Mouse (Mus musculus) MEL (cell line): Measurements from ENCODE around the gene Kcnn1.

Experiments used
- CTCF ChIP-seq, 3 experiments: IDR thresholded peaks in 2 of 3; conservative IDR thresholded peaks in 1 of 3; 2 replicates each; pipeline ENCODE4 v1.5.1; 2011 to 2012; ENCODE audit warnings: low read length in 3 of 3, low read depth in 2 of 3, mild to moderate bottlenecking in 2 of 3, improper control_type of control experiment in 1 of 3, inconsistent platforms in 1 of 3, mixed read lengths in 1 of 3, moderate library complexity in 1 of 3; ENCODE audit not compliant: control insufficient read depth in 1 of 3, insufficient read depth in 1 of 3, poor library complexity in 1 of 3, severe bottlenecking in 1 of 3
- EP300 ChIP-seq, 2 experiments: IDR thresholded peaks; 2 replicates each; pipeline ENCODE4 v1.6.1; 2011; ENCODE audit warnings: improper control_type of control experiment in 2 of 2, low read length in 2 of 2, low read depth in 1 of 2, mild to moderate bottlenecking in 1 of 2

DNA sequence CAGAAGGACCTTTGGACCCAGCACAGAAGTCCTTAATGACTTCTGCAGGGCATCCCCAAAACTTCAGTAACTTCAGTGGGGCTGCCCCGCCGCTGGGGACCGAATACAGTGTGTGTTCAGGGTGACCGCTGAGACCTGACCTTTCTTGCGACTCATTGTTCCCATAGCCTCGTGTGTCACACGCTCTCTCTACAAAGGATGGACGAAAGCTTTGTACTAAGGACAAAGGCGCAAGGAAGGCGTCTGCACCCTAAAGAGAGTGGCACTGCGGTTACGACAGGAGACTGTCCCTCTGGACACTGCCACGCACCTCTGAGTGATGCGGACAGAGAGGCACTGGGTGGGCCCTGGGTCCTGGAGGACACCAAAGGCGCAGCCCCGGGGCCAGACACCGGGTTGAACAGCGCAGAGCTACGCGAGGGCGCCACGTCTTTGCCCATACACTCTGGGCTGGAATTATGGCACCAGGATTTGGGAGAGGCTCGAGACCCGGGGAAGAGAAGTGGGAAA is 1.7 kb upstream of the Kcnn1 start:
- no peak for TF ChIP-seq EP300 (IDR thresholded peaks at IDR 0.05; ENCODE audit: low read depth in 1 of 2, low read length in 2 of 2)
- no peak for TF ChIP-seq CTCF (IDR thresholded peaks at IDR 0.05 in 2 of 3, conservative IDR thresholded peaks at IDR 0.05 in 1 of 3; ENCODE audit: control insufficient read depth in 1 of 3, insufficient read depth in 1 of 3, low read depth in 2 of 3, low read length in 3 of 3, poor library complexity in 1 of 3, severe bottlenecking in 1 of 3)
